Mouse (Mus musculus) spleen, adult 12 weeks (tissue): ENCODE data around the gene Pex19.

Source experiments
- DNase-seq: peaks from one replicate; pipeline ENCODE4 v3.0.0; 2022; ENCODE audit warnings: low spot score

Gene Pex19

GRCm38 (mm10) chr1:172126376-172127347 lies at the start of gene Pex19:
Gene Pex19 (plus strand): TSS chr1:172126755.
- DNase-seq, result peak; percentile 58

GRCm38 (mm10) chr1:172077981-172078380 lies 48.6 kb upstream of the Pex19 start:
- DNase-seq, result no peak

GRCm38 (mm10) chr1:172082101-172082898 lies 44.3 kb upstream of the Pex19 start, which contains the start of the genes Copa and Ncstn:
Gene Copa (plus strand): TSS chr1:172082529.
Gene Ncstn (minus strand): TSS chr1:172082795.
- DNase-seq, result peak; percentile 88

GRCm38 (mm10) chr1:172082899-172083445 lies 43.6 kb upstream of the Pex19 start:
- DNase-seq, result no peak

- no peak for DNase-seq
These were observed 33.0 kb upstream of the Pex19 start for GRCm38 (mm10) chr1:172093522-172093921.

- no peak for DNase-seq
These were observed 32.3 kb upstream of the Pex19 start for GRCm38 (mm10) chr1:172094295-172094694.

- DNase-seq, result no peak
These were observed 31.4 kb upstream of the Pex19 start for GRCm38 (mm10) chr1:172095202-172095601.

- no peak for DNase-seq
These were observed 27.1 kb upstream of the Pex19 start for GRCm38 (mm10) chr1:172099325-172100033.

- DNase-seq, result no peak
These were observed 22.9 kb upstream of the Pex19 start for GRCm38 (mm10) chr1:172103619-172104018.

- no peak for DNase-seq
These were observed 21.5 kb upstream of the Pex19 start for GRCm38 (mm10) chr1:172105101-172105500.

- DNase-seq, result no peak
These were observed 18.6 kb upstream of the Pex19 start for GRCm38 (mm10) chr1:172107777-172108477.

GRCm38 (mm10) chr1:172116948-172117347 lies 9.6 kb upstream of the Pex19 start:
- DNase-seq, result no peak

- DNase-seq, result no peak
These were observed 7.5 kb upstream of the Pex19 start for GRCm38 (mm10) chr1:172119100-172119499.

GRCm38 (mm10) chr1:172119720-172120119 lies 6.8 kb upstream of the Pex19 start:
- no peak for DNase-seq

- no peak for DNase-seq
These were observed 3.9 kb upstream of the Pex19 start for GRCm38 (mm10) chr1:172122671-172123070.

- no peak for DNase-seq
These were observed 2.0 kb upstream of the Pex19 start for GRCm38 (mm10) chr1:172124572-172124971.

GRCm38 (mm10) chr1:172127487-172127886 lies 932 bp downstream of the Pex19 start:
- DNase-seq, result no peak

- DNase-seq, result no peak
These were observed 2.0 kb downstream of the Pex19 start for GRCm38 (mm10) chr1:172128563-172128962.

GRCm38 (mm10) chr1:172129108-172129507 lies 2.6 kb downstream of the Pex19 start:
- DNase-seq, result no peak

GRCm38 (mm10) chr1:172129780-172130179 lies 3.2 kb downstream of the Pex19 start:
- DNase-seq, result no peak

GRCm38 (mm10) chr1:172132319-172132718 lies 5.8 kb downstream of the Pex19 start:
- no peak for DNase-seq
